Mouse (Mus musculus) 3134 (cell line): Measurements from ENCODE around the gene Dock6.
A peak's percentile ranks its signal among the peaks of the same experiment; 100 is the strongest.
"Not testable (repeated sequence)": the region's sequence is repeated elsewhere in the genome, so short reads cannot be mapped to it uniquely, and the experiment has no call there.

Experiments
- DNase-seq: peaks from one replicate; pipeline ENCODE4 v3.0.0-alpha.2; 2011; ENCODE audit warnings: low spot score; ENCODE audit not compliant: insufficient read length; ENCODE audit errors: extremely low read depth

Gene Dock6

GRCm38 (mm10) chr9:21786906-21787305, 65.5 kb downstream of the Dock6 start:
- peak; percentile 63 for DNase-seq

DNA sequence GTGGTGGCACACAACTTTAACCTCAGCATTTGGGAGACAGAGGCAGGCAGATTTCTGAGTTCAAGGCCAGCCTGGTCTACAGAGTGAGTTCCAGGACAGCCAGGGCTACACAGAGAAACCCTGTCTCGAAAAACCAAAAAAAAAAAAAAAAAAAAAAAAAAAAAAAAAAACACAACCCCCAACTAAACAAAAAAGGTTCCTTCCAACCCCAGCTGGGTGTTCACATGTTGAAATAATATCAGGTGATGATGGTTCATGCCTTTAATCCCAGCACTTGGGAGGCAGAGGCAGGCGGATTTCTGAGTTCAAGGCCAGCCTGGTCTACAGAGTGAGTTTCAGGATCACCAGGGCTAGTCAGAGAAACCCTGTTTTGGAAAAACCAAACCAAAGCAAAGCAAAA, 66.1 kb downstream of the Dock6 start:
- not testable (repeated sequence) for DNase-seq

DNA sequence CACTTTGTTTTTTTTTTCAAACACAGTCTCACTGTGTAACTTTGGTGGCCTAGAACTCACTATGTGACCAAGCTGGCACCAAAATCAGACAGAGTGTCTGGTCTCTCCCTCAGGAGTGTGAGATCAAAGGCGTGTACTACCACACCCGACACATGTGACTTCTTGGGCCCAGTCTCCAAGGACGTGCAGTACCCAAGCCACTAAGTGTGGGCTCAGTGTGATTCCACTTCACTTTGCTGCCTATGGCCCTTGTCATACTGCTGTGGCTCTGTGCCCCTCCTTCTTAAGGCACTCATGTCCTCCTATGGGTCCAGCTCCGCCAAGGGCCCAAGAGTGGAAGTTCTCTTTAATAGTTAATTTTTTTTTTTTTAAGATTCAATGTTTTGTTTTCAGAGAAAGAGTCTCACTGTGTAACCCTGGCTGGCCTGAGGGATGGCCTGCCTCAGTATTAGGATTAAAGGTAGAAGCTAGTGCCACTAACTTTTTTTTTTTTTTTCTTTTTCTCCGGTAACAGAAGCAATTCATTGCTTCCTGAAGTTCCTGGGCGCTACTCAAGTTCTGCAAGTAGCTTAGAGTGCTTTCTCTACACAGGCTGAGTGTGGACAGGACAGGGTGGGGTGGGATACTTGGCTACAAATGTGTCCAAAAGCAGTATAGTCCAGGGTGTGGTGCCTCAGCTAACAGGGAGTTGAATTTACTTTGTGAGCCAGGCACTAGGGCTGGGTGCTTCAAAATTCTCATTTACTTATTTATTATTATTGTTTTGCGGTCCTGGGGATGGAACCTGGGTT, 67.7 kb downstream of the Dock6 start:
- no peak for DNase-seq

GRCm38 (mm10) chr9:21781657-21782468, 70.6 kb downstream of the Dock6 start:
- no peak for DNase-seq

GRCm38 (mm10) chr9:21777726-21778125, 74.7 kb downstream of the Dock6 start:
- no peak for DNase-seq

GRCm38 (mm10) chr9:21774353-21774752, 78.1 kb downstream of the Dock6 start:
- no peak for DNase-seq

DNA sequence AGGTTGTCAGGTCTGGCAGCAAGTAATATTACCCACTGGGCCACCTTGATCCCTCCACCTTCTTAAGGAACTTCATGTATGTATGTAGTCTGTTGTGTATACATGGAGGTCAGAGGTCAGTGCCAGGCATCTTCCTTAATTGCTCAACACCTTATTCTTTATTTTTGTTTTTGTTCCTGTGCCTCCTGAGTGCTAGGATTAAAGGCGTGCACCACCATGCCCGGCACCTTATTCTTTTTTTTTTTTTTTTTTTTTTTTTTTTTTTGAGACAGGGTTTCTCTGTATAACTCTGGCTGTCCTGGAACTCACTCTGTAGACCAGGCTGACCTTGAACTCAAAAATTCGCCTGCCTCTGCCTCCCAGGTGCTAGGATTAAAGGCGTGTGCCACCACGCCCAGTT, 79.0 kb downstream of the Dock6 start:
- DNase-seq: not testable (repeated sequence)

DNA sequence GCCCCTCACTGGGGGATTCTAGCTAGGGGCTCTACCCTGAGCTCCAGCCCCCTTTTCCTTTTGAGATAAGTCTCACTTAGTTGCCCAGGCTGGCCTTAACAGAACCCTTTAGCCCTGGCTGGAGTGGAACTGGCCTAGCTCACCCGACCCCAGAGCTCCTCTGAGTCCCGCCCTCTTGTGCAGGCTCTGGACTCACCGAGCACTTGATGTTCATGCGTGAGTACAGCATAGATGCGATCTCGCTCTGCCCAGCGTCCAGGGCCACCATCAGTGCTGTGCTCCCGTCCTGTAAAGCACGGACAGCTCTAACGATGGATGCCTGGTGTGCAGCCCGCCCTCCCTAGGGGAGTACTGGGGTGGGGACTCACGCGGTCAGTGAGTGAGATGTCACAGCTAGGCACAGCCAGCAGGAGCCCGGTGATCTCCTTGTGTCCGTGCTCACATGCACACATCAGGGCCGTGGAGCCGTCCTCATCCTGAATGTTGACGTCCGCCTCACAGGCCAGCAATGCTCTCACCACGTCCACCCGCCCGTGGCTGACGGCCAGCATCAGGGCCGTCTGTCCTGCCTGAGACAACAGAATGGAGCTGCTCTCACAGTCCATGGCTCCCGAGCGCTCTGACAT, 82.8 kb downstream of the Dock6 start:
- no peak for DNase-seq

- DNase-seq: no peak
These were observed 83.7 kb downstream of the Dock6 start for GRCm38 (mm10) chr9:21768511-21769411.

- DNase-seq: no peak
These were observed 84.5 kb downstream of the Dock6 start for GRCm38 (mm10) chr9:21767896-21768295.

- no peak for DNase-seq
These were observed 88.1 kb downstream of the Dock6 start for GRCm38 (mm10) chr9:21764084-21764999.

- no peak for DNase-seq
These were observed 90.3 kb downstream of the Dock6 start for GRCm38 (mm10) chr9:21762135-21762534.

DNA sequence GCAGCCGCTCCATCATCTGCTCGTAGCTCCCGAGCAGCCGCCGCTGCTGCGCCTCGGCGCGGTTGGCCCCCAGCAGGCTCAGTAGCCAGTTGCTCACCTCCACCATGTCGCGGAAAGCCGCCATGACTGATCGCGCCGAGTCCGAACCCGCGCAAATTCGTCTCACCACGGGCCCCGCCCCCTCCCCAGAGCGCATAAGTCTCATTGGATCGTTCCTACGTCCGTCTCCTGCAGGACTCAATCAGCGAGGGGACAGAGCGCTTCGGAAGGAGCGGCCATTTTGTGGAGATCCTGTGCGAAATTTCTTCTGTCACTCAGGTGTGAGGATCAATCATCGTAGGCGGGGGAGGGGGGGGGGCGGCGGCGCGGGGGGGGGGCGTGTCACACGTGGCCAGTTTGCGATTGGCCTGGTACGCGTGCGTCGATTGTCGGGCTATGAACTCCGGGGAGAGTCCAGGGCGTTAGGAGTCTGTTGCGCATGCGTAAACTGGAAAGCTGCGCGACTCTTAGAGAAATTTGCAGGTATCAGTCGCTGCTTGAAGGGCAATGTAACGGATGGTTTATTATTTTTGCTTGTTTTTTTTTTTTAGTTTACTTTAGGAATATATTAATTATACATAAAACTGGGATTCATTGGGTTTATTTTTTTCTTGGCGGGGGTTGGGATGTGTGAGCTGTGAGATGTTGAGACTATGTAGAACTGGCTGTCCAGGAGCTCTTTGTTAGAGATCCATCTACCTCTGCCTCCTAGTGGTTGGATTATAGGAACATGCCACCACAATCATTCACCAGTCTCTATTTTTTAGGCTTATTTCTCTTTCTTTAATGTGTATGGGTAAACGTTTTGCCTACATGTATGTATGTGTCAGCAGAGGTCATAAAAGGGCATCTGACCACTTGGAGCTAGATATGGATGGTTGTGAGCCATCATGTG, 92.0 kb downstream of the Dock6 start, which contains the start of gene Spc24:
Gene Spc24, minus strand, starts transcription at position 149 of the 934 bp plus-strand sequence.
- DNase-seq: peak; percentile 89

GRCm38 (mm10) chr9:21759718-21760117, 92.7 kb downstream of the Dock6 start:
- DNase-seq: no peak

DNA sequence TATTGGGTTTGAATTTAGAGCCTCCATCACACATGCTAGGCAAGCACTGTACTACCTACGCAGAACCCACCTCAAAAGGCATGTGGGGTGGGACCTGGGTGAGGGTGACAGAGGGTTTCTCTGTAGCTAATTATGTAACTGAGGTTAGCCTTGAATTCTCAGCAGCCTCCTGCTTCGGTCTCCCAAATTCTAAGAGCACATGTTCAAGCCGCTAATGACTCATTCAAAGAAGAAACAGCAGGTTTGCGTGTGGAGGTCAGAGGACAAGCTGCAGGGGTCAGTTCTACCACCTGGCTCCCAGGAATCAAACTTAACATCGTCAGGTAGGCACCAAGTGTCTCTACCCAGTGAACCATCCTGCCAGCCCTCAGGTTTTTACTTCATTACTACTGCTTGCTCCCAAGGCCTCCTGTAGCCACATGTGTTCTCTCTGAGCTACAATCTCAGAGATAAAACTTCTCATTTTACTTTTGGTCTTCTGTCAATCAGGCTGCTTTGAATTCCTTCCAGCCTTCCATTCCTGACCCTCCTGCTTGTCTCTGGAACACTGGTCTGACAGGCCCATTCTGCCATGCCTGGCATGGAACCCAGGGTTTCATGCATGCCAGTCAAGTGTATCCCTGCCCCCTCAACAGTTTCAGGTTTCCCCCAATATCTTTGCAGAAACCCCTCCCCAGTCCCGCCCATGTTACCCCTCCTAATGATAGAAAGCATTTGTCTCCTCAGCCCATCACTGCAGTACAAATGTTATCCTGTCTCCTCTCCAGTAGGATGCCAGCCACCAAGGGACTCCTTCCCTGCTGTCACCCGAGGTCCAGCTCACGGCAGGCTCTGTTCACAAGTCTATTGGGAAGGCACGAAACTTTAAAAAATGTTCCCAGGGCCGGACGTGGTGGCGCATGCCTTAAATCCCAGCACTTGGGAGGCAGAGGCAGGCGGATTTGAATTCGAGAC, 93.6 kb downstream of the Dock6 start:
- no peak for DNase-seq

DNA sequence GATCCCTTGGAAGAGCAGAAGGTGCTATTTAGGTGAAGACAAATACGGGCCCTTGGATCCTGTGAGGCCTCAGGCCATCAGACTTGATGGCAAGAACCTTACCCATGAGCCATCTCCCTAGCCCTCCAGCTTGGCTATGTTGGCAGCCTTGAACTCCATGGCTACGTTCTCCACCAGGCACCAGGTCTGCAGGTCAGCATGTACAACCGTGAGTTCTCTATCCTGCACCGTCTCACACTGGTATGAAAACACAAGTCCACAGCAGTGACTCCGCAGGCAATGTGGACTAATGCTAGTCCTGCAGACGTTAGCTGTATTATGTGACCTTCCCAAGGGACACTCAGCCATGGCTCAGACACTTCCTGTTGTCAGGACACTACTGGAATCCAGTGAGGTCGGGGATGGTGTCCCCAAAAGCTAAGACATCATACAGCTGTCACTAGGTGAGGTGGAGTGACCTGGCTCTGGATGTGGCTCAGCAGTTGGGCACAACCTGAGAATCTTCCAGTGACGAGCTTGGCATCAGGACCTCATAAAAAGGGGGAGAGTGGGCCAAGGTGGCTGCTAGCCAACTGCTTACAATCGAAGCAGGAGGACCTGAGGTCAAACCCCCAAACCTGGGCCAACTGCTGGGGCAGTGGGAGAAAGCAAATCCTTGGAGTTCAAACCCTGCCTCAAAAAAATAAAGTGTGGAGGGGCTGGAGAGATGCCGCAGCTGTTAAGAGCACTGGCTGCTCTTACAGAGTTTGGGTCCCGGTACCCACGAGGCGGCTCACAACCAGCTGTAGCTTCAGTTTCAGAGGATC, 97.7 kb downstream of the Dock6 start:
- no peak for DNase-seq
